Mouse (Mus musculus): ENCODE data around the gene Gm9903. TPM values are rescaled to one million over a fixed set of nuclear protein-coding genes. Genes with fewer than 3 reads are reported as not detected.

The Gm9903 gene
- polyA plus RNA-seq, 1 experiment from 2014 or later: 0.22 TPM

DNA sequence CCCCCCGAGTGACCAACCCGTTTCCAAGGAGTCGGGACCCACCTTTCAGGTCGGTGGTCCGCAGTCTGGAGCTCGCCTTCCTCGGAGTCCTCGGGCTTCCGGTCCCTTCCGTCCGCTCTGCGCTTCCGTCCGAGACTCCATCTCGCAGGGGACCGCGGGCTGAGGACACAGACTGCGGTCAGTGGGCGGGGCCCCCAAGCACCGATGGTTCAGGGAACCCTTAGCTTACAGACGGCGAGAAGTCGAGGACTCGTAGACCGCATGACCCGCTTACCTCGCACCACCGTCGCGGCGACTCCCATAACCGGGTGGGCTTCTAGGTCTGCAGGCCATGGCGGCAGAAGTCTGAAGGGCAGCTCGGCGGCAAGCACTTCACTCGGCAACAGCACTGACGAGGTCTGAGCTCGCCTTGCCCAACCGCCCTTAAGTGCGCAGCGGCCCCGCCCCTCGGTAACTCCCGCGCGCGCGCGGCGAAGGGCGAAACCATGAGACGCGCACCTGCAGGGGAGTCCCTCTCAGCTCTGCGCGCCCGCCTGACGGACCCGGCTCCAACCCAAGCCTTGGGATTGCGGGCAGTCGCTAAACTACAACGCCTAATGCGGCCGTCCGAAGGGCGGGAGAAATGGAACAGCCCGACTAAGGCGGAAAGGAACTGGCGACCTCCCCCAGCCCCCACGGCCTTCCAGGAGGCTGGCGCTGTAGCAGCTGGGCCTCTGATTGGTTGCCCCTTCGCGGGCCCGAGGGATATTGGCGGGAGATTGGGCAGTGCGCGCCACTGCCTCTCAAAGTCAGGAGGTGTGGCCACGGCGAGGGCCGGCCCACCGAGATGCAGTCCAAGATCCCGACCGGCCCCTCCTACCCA, 22.4 kb downstream of the Gm9903 start, which contains the start of gene Slbp:
Slbp (minus strand) TSS at position 654 of the 862 bp plus-strand sequence.
- Histone ChIP-seq H3K9me3 (ENCODE audit: control insufficient read depth, low read length) (no peaks in the 10 kb centered on the region), H3K27me3 (replicated peaks; ENCODE audit: control insufficient read depth, insufficient read depth, low read length) (no peaks in the 10 kb centered on the region), H3K9ac (ENCODE audit: low read depth, low read length) (peak within 1 kb of the TSS; percentile 93), H3K4me3 (ENCODE audit: low read depth, low read length) (peak within 1 kb of the TSS; percentile 87), H3K4me1 (replicated peaks; ENCODE audit: control insufficient read depth, insufficient read depth, low read length) (peaks cover 35% of the 10 kb centered on the region), H3K36me3 (ENCODE audit: control insufficient read depth, insufficient read depth, low read length) (peaks cover 38% of the 10 kb centered on the region), H3K27ac (ENCODE audit: low read depth, low read length) (peak within 1 kb of the TSS; percentile 95), H3K4me2 (peak within 1 kb of the TSS; percentile 96)
- DNase-seq (ENCODE audit: low spot score) (peak; percentile 99), ATAC-seq (replicated peaks; ENCODE audit: low FRiP score) (peak; percentile 93)
- WGBS: under 1% methylated on average over 82 of the region's 82 CpGs

DNA sequence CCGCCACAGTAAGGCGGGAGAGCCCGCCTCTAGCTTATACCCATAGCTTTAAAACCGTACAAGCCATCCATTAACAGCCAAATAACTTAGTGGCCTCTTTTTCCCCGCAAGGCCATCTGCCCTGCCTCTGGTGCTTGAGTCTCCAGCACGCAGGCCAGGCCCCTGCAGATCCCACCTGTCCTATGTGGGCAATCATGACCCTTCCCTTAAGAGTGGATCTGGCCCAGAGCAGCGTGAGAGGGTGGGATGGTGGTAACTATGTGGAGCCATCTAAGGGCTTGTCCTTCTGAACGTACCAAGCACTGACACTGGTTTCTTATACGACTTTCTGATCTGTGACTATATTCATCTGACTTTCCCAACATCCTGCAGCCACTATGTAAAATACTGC, 23.1 kb downstream of the Gm9903 start:
- peaks cover 33% of the 10 kb centered on the region for H3K36me3 ChIP-seq (ENCODE audit: control insufficient read depth, insufficient read depth, low read length)
- ATAC-seq (replicated peaks; ENCODE audit: low FRiP score): peak; percentile 18
- peak overlapping the region; percentile 64 for H3K9ac ChIP-seq (ENCODE audit: low read depth, low read length)
- H3K27ac ChIP-seq (ENCODE audit: low read depth, low read length): peak overlapping the region; percentile 57
- H3K4me1 ChIP-seq (replicated peaks; ENCODE audit: control insufficient read depth, insufficient read depth, low read length): peaks cover 35% of the 10 kb centered on the region
- WGBS: 6% methylated on average over 9 of the region's 9 CpGs
- no peak for DNase-seq (ENCODE audit: low spot score)
- no peaks in the 10 kb centered on the region for H3K9me3 ChIP-seq (ENCODE audit: control insufficient read depth, low read length)
- no peaks in the 10 kb centered on the region for H3K27me3 ChIP-seq (replicated peaks; ENCODE audit: control insufficient read depth, insufficient read depth, low read length)
- H3K4me2 ChIP-seq: peak overlapping the region; percentile 96
- peak overlapping the region; percentile 87 for H3K4me3 ChIP-seq (ENCODE audit: low read depth, low read length)

DNA sequence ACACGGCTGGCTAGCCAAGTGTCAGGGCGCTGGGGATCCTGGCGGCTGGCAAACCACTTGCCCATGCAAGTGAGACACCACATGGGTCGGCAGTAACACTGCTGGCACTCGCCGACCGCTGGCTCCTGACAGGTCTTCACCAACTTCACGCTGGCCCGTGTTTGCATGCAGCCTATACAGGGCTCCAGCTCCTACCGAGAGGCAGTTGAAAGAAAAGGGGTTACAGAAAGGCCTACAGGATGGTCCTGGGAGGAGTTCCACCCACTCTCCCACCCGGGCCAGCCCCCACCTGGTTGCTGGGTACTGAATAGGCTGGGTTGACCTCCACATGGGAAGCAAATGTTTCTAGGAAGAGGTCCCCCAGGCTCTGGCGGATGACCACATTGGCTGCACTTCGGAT, 24.7 kb downstream of the Gm9903 start:
- 96% methylated on average over 13 of the region's 13 CpGs for WGBS
- H3K27ac ChIP-seq (ENCODE audit: low read depth, low read length): no peak overlapping the region
- H3K4me2 ChIP-seq: no peak overlapping the region

DNA sequence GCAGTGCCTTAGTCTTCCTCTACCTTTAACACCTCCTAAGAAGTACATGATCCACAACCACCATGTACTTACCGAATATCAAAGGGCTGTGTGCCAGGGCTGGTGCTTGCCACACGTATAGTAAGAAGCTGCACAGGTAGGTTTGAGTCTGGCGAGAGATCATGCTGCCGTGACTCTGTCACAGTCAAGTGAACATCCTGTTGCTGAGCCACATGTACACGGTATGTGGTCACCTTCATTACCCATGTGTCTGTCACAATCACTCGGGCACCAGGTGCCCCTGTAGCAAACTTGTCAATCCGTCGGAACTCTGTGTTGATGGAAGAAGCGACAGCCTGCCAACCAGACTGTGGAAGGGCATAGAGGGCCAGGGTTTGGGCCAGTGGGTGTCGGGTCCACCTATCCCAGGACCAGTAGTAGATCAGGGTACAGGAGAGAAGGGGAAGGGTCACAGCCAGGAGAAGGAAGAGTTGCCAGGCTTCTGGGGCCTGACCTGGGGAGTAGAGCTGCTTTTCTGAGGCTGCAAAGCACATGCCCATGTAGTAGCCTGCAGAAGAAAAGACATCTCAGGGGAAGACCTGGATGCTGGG, 25.6 kb downstream of the Gm9903 start:
- peaks cover 29% of the 10 kb centered on the region for H3K4me1 ChIP-seq (replicated peaks; ENCODE audit: control insufficient read depth, insufficient read depth, low read length)
- H3K27me3 ChIP-seq (replicated peaks; ENCODE audit: control insufficient read depth, insufficient read depth, low read length): no peaks in the 10 kb centered on the region
- H3K9me3 ChIP-seq (ENCODE audit: control insufficient read depth, low read length): no peaks in the 10 kb centered on the region
- H3K27ac ChIP-seq (ENCODE audit: low read depth, low read length): no peak overlapping the region
- H3K4me2 ChIP-seq: no peak overlapping the region
- H3K9ac ChIP-seq (ENCODE audit: low read depth, low read length): peak overlapping the region; percentile 31
- ATAC-seq (replicated peaks; ENCODE audit: low FRiP score) (no peak), DNase-seq (ENCODE audit: low spot score) (no peak)
- peaks cover 15% of the 10 kb centered on the region for H3K36me3 ChIP-seq (ENCODE audit: control insufficient read depth, insufficient read depth, low read length)
- H3K4me3 ChIP-seq (ENCODE audit: low read depth, low read length): no peak overlapping the region
- 91% methylated on average over 10 of the region's 10 CpGs for WGBS

More for the DNA sequence above, 24.7 kb downstream of the Gm9903 start:
- ATAC-seq (replicated peaks; ENCODE audit: low FRiP score) (no peak), DNase-seq (ENCODE audit: low spot score) (no peak)
- Histone ChIP-seq H3K9ac (ENCODE audit: low read depth, low read length) (0 out of 2 replicates have a peak overlapping the region, but pooled peaks have one; percentile 4), H3K4me3 (ENCODE audit: low read depth, low read length) (no peak overlapping the region), H3K9me3 (ENCODE audit: control insufficient read depth, low read length) (no peaks in the 10 kb centered on the region), H3K36me3 (ENCODE audit: control insufficient read depth, insufficient read depth, low read length) (peaks cover 20% of the 10 kb centered on the region), H3K27me3 (replicated peaks; ENCODE audit: control insufficient read depth, insufficient read depth, low read length) (no peaks in the 10 kb centered on the region), H3K4me1 (replicated peaks; ENCODE audit: control insufficient read depth, insufficient read depth, low read length) (peaks cover 32% of the 10 kb centered on the region)

DNA sequence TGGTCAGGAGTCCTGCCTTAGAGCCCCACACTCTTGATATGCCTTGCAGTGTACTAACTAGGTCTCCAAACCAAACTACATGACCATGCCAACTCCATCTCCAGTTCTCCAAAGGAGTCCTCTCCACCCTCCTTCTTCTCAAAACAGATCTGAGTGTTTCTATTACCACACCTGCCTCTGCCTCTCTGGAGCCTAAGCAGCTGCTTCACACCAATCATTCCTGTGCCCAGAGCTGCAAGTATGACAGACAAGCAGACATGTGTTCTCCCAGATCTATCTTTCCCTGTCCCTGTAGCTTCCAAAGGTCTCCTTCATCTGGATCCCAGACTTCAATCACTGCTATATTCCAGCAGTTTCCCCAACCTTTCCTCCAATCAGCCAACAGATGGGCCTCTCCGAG, 27.0 kb downstream of the Gm9903 start:
- peaks cover 19% of the 10 kb centered on the region for H3K36me3 ChIP-seq (ENCODE audit: control insufficient read depth, insufficient read depth, low read length)
- H3K4me3 ChIP-seq (ENCODE audit: low read depth, low read length): peak overlapping the region; percentile 87
- DNase-seq (ENCODE audit: low spot score) (no peak), ATAC-seq (replicated peaks; ENCODE audit: low FRiP score) (no peak)
- H3K4me2 ChIP-seq: peak overlapping the region; percentile 92
- no peaks in the 10 kb centered on the region for H3K27me3 ChIP-seq (replicated peaks; ENCODE audit: control insufficient read depth, insufficient read depth, low read length)
- WGBS: 17% methylated on average over 1 of the region's 1 CpGs
- H3K27ac ChIP-seq (ENCODE audit: low read depth, low read length): peak overlapping the region; percentile 74; the same call in 1 of the 2 replicates
- H3K9ac ChIP-seq (ENCODE audit: low read depth, low read length): peak overlapping the region; percentile 89
- H3K4me1 ChIP-seq (replicated peaks; ENCODE audit: control insufficient read depth, insufficient read depth, low read length): peaks cover 21% of the 10 kb centered on the region
- no peaks in the 10 kb centered on the region for H3K9me3 ChIP-seq (ENCODE audit: control insufficient read depth, low read length)

DNA sequence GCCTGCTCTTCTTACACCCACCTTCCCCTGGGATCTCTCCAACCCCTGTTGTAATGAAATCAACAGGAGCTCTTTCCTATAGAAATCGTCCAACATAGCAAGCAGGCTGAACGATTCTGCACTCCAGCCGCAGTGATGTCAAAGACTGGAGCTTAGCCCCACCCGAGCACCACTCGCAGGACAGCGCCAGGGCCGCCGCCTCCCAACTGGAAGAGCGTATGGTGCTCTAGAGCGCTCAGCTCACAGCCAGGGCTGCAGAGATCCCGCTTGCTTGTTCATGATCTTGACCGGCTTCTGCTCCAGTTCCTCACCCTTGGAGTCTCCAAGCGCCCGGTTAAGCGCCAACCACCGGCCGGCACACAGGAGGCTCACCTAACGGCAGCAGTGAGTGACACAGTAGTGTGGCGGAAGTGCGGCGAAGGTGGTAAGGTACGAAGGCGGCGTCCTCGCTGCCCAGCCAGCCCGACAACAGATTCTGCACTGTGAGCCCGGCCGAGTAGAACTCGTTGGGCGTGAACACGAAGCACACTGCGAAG, 27.6 kb downstream of the Gm9903 start:
- Histone ChIP-seq H3K4me3 (ENCODE audit: low read depth, low read length) (peak overlapping the region; percentile 87), H3K4me1 (replicated peaks; ENCODE audit: control insufficient read depth, insufficient read depth, low read length) (peaks cover 21% of the 10 kb centered on the region), H3K9me3 (ENCODE audit: control insufficient read depth, low read length) (no peaks in the 10 kb centered on the region)

DNA sequence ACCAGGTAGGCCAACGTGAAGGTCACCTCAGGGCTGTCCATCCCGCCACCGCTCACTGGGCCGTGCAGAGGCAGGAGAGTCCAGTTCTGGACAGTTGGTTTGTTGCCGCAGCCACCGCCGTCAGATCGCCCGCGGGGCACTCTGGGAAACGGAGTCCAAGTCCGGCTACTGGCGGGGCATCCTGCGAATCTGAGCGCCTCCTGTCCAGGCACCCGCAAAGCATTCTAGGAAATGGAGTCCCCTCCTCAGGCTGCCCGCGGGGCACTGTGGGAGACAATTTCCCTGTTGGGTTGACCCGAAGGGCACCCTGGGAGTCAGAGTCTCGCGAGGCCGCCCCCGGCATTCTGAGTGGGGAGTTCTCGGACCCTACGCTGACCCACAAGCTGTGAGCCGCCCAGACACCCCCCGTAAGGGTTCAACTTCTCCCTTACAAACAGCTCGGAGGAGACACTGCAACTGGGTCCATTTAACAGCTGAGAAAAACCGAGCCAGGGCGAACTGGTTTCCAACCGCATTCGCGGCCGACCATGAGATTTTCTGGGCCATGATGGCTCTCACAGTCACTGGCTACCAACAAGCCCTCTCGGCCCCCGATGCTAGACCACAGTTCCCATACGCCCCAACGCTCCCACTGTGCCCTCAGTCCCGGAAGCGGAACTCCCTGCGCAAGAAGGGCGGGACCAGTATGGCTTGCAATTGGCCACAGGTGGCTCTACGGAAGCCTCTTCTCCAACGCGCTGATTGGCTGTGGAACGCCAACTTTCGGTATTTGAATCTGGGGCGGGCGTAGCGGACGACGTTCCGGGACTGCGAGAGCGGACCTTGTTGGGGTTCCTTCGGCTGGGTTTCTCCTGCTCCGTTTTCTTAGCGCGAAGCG, 28.3 kb downstream of the Gm9903 start, which contains the start of the genes Tacc3 and Tmem129:
Tacc3 (plus strand) TSS at position 342 of the 877 bp plus-strand sequence.
Tmem129 (minus strand) TSS at position 630 of the 877 bp plus-strand sequence.
- Histone ChIP-seq H3K4me2 (peak within 1 kb of the TSS; percentile 92), H3K27ac (ENCODE audit: low read depth, low read length) (peak within 1 kb of the TSS; percentile 92), H3K4me1 (replicated peaks; ENCODE audit: control insufficient read depth, insufficient read depth, low read length) (peaks cover 18% of the 10 kb centered on the region), H3K9ac (ENCODE audit: low read depth, low read length) (peak within 1 kb of the TSS; percentile 92), H3K36me3 (ENCODE audit: control insufficient read depth, insufficient read depth, low read length) (peaks cover 19% of the 10 kb centered on the region), H3K27me3 (replicated peaks; ENCODE audit: control insufficient read depth, insufficient read depth, low read length) (no peaks in the 10 kb centered on the region), H3K9me3 (ENCODE audit: control insufficient read depth, low read length) (no peaks in the 10 kb centered on the region), H3K4me3 (ENCODE audit: low read depth, low read length) (peak within 1 kb of the TSS; percentile 87)
- ATAC-seq (replicated peaks; ENCODE audit: low FRiP score): peak; percentile 94
- WGBS: under 1% methylated on average over 60 of the region's 60 CpGs
- DNase-seq (ENCODE audit: low spot score): peak; percentile 98

More for the DNA sequence above, 27.6 kb downstream of the Gm9903 start:
- Histone ChIP-seq H3K4me2 (peak overlapping the region; percentile 92), H3K9ac (ENCODE audit: low read depth, low read length) (peak overlapping the region; percentile 89), H3K27me3 (replicated peaks; ENCODE audit: control insufficient read depth, insufficient read depth, low read length) (no peaks in the 10 kb centered on the region), H3K27ac (ENCODE audit: low read depth, low read length) (peak overlapping the region; percentile 74), H3K36me3 (ENCODE audit: control insufficient read depth, insufficient read depth, low read length) (peaks cover 19% of the 10 kb centered on the region)
- under 1% methylated on average over 32 of the region's 32 CpGs for WGBS
- ATAC-seq (replicated peaks; ENCODE audit: low FRiP score): peak; percentile 49
- no peak for DNase-seq (ENCODE audit: low spot score)

DNA sequence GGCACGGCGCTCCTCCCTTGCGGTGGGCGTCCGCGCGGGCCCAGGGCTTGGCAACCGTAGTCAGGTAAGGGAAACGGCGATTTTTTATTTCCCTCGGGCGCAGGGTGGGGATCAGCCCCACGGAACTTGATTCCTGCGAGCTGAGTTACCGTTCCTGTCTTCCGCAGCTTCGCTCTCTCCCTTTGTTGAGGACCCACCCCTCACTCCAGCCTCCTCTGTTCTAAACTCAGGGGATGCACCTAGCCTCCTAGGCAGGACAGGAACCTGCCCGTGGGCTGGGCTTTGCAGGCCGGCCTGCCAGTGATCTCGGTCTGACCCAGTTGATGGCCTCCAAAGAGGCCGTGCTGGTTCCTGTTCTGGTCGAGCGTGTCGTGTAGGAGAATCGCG, 28.9 kb downstream of the Gm9903 start:
- H3K27me3 ChIP-seq (replicated peaks; ENCODE audit: control insufficient read depth, insufficient read depth, low read length): no peaks in the 10 kb centered on the region
- peak overlapping the region; percentile 92 for H3K9ac ChIP-seq (ENCODE audit: low read depth, low read length)
- under 1% methylated on average over 26 of the region's 26 CpGs for WGBS
- ATAC-seq (replicated peaks; ENCODE audit: low FRiP score): peak; percentile 22
- DNase-seq (ENCODE audit: low spot score): no peak
- no peaks in the 10 kb centered on the region for H3K9me3 ChIP-seq (ENCODE audit: control insufficient read depth, low read length)
- H3K27ac ChIP-seq (ENCODE audit: low read depth, low read length): peak overlapping the region; percentile 92
- H3K36me3 ChIP-seq (ENCODE audit: control insufficient read depth, insufficient read depth, low read length): peaks cover 22% of the 10 kb centered on the region
- peaks cover 15% of the 10 kb centered on the region for H3K4me1 ChIP-seq (replicated peaks; ENCODE audit: control insufficient read depth, insufficient read depth, low read length)
- H3K4me2 ChIP-seq: peak overlapping the region; percentile 91
- peak overlapping the region; percentile 87 for H3K4me3 ChIP-seq (ENCODE audit: low read depth, low read length)
